Mouse (Mus musculus) lung, postnatal 0 days (tissue): ENCODE measurements around the gene Dync1li2. TPM values are rescaled to one million over a fixed set of nuclear protein-coding genes. Genes with fewer than 3 reads are reported as not detected.

ENCODE experiments used
- ATAC-seq: fragments of 200-750 bp; cut with Nextera tagmentation; 2 replicates; pipeline ENCODE4 v1.8.0; 2017; ENCODE audit warnings: moderate library complexity
- DNase-seq: peaks from one replicate; pipeline ENCODE4 v3.0.0-alpha.2; 2016; ENCODE audit warnings: low spot score
- H3K27ac ChIP-seq: fragments of 300-500 bp; sonication (generic); 2 replicates; pipeline ENCODE4 v1.5.1; 2014; ENCODE audit warnings: antibody characterized with exemption, mild to moderate bottlenecking, low read length, mixed read lengths
- H3K27me3 ChIP-seq: fragments of 300-500 bp; sonication (generic); replicated peaks from 2 replicates; pipeline ENCODE4 v1.6.1; 2014; ENCODE audit warnings: low read length, mixed read lengths; ENCODE audit not compliant: insufficient read depth
- H3K36me3 ChIP-seq: fragments of 300-500 bp; sonication (generic); 2 replicates; pipeline ENCODE4 v1.6.1; 2014; ENCODE audit warnings: low read length, mixed read lengths; ENCODE audit not compliant: insufficient read depth
- H3K4me1 ChIP-seq: fragments of 300-500 bp; sonication (generic); 2 replicates; pipeline ENCODE4 v1.6.1; 2014; ENCODE audit warnings: antibody characterized with exemption, low read depth, low read length, mixed read lengths; ENCODE audit not compliant: insufficient read depth
- H3K4me2 ChIP-seq: fragments of 300-500 bp; sonication (generic); replicated peaks from 2 replicates; pipeline ENCODE4 v1.6.1; 2014; ENCODE audit warnings: low read depth, mild to moderate bottlenecking, low read length, moderate library complexity, mixed read lengths
- H3K4me3 ChIP-seq: fragments of 300-500 bp; sonication (generic); 2 replicates; pipeline ENCODE4 v1.5.1; 2014; ENCODE audit warnings: low read depth, low read length
- H3K9ac ChIP-seq: fragments of 300-500 bp; sonication (generic); replicated peaks from 2 replicates; pipeline ENCODE4 v1.6.1; 2014; ENCODE audit warnings: low read depth, mild to moderate bottlenecking
- H3K9me3 ChIP-seq: fragments of 300-500 bp; sonication (generic); 2 replicates; pipeline ENCODE4 v1.6.1; 2016; ENCODE audit warnings: low read length, mixed read lengths
- CTCF ChIP-seq: IDR thresholded peaks from 2 replicates; pipeline ENCODE4 v1.5.1; 2016; ENCODE audit warnings: antibody characterized with exemption, mild to moderate bottlenecking
- EP300 ChIP-seq: IDR thresholded peaks from 2 replicates; pipeline ENCODE4 v1.6.1; 2016; ENCODE audit warnings: antibody characterized with exemption, mild to moderate bottlenecking, control low read depth
- WGBS: fragments of 180-500 bp; shearing (Covaris S2); extraction: QIAGEN DNeasy Blood & Tissue Kit; methylation state at CpG from one replicate; pipeline ENCODE4 v1.1.7; 2014; 5-methylcytosine and 5-hydroxymethylcytosine counted together
- polyA plus RNA-seq: library from polyadenylated mRNA; unstranded; fragments of >200 nt; fragmentation: Nextera tagmentation; extraction: Ambion mirVana; gene quantifications from 2 replicates; pipeline ENCODE4 v1.2.1, GENCODE M21; 2015

The Dync1li2 gene
- 39.4 and 44.9 TPM in 2 replicates for polyA plus RNA-seq

DNA sequence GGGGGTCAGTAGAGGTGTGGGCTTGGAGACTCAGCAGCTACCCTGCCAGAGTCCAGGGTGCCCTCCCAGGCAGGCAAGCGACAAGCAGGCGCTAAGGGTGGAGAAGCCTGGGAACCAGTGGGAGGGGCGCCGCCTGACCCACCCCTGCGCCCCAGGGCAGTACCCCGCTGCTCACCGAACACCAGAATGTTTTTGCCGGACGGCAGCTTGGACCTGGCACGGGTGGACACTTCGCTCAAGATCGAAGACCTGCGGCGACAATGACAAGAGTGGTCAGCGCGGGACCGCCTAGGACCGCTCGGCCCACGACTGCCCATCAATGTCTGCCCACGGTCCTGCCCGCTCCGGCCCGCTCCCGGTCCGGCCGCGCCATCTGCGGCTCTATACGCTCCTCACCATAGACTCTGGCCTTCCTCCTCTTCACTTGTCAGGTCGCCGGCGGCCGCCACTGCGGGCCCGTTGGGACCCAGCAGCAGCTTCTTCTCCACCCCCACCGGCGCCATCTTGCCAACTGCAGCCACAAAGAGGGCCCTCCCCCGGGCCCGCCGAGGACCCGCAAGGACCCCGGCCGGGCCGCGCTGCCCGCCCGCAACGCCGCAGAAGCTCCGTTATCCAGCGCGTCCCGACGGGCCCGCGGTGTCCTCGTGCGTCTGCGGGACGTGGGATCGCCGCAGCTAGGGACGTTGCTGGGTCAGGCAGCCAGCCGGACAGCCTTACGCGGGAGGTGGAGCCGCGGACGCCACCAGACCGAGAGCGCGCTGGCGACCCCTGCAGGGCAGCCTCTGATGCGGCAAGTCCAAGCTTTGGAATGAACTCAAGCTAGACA, at the start of gene Dync1li2:
TSS of gene Dync1li2 (minus strand) at position 749 of the 826 bp plus-strand sequence.
- Histone ChIP-seq H3K36me3 (peaks cover 23% of the 10 kb centered on the region; the same call in 1 of the 2 replicates), H3K4me2 (peak within 1 kb of the TSS; percentile 86), H3K4me3 (peak within 1 kb of the TSS; percentile 93), H3K4me1 (peaks cover 4% of the 10 kb centered on the region; the same call in 1 of the 2 replicates), H3K27ac (peak within 1 kb of the TSS; percentile 85), H3K27me3 (no peaks in the 10 kb centered on the region), H3K9me3 (no peaks in the 10 kb centered on the region), H3K9ac (peak within 1 kb of the TSS; percentile 73)
- WGBS, result under 1% methylated on average over 64 of the region's 75 CpGs
- peak; percentile 91 for ATAC-seq
- TF ChIP-seq CTCF, result peak; percentile 91
- no peak for TF ChIP-seq EP300
- peak; percentile 94 for DNase-seq

DNA sequence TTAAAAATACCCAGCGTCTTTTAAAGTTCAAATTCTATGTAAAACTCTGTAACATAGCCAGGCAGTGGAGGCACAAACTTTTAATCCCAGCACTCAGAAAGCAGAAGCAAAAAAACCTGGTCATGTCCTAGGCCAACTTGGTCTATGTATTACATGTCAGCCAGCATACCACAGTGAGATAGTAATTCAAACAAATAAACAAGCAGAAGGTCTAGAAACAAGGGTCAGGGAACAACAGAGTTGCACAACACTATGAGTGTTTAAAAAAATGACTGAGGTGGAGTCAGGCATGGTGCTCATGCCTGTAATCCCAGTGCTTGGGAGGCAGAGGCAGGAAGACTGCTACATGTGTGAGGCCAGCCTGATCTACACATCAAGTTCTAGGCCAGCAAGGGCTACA, 36.2 kb upstream of the Dync1li2 start:
- H3K4me1 ChIP-seq, result no peaks in the 10 kb centered on the region
- TF ChIP-seq CTCF (no peak), EP300 (no peak)
- H3K4me3 ChIP-seq, result no peak overlapping the region
- 50% methylated on average over 1 of the region's 1 CpGs for WGBS
- H3K27ac ChIP-seq, result no peak overlapping the region
- no peak overlapping the region for H3K9ac ChIP-seq
- no peak overlapping the region for H3K4me2 ChIP-seq
- no peaks in the 10 kb centered on the region for H3K27me3 ChIP-seq
- no peaks in the 10 kb centered on the region for H3K36me3 ChIP-seq
- ATAC-seq, result no peak
- no peak for DNase-seq
- H3K9me3 ChIP-seq, result no peaks in the 10 kb centered on the region

DNA sequence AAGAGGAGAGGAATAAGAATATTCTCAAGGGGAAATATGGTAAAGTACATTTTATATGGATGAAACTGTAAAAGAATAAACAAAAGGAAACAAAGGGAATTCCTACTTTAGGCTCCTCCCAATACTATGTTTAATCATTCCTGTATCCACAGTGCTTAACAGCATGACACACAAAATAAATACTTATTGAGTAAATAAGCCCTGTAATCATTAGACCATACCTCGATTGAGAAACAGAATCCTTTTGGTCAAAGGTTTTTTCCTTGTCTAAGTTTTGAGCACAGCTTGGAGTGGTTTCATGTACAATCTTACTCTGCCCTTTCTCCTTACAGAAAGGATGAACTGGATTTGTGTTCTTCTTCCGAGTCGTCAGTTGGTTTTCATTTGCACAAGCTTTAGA, 29.6 kb upstream of the Dync1li2 start:
- TF ChIP-seq CTCF, result no peak
- no peak for TF ChIP-seq EP300
- H3K4me2 ChIP-seq, result no peak overlapping the region
- no peaks in the 10 kb centered on the region for H3K4me1 ChIP-seq
- no peaks in the 10 kb centered on the region for H3K9me3 ChIP-seq
- no peak for ATAC-seq
- 54% methylated on average over 3 of the region's 3 CpGs for WGBS
- H3K27ac ChIP-seq, result no peak overlapping the region
- no peak overlapping the region for H3K9ac ChIP-seq
- peak; percentile 14 for DNase-seq
- H3K36me3 ChIP-seq, result no peaks in the 10 kb centered on the region
- H3K4me3 ChIP-seq, result no peak overlapping the region
- no peaks in the 10 kb centered on the region for H3K27me3 ChIP-seq

DNA sequence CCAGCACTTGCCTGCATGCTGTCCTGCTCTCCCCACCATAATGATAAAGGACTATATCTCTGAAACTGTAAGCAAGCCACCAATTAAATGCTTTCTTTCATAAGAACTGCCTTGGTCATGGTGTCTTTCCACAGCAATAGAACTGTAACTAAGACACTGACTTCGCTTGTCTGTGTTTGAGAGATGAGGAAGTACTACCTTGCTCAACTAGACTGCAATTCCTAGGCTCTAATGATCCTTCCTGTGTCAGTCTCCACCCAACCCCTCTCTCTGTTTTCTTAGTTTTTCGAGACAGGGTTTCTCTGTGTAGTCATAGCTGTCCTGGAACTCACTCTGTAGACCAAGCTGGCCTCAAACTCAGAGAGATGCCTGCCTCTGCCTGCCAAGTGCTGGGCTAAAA, 24.6 kb upstream of the Dync1li2 start:
- ATAC-seq, result no peak
- TF ChIP-seq CTCF (no peak), EP300 (no peak)

DNA sequence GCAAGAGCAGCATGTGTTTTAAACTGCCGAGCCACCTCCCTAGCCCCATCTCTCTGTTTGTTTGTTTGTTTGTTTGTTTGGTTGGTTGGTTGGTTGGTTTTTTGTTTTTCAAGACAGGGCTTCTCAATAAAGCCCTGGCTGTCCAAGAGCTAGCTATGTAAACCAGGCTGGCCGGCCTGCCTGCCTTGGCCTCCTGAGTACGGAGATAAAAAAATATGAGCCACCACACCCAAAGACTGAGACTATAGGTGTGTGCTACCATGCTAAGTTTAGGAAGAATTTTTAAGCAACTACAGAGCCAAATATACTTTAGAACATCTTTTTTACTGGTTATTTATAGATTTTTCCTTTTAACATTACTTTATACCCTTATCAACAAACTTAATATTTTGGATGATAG, 9.3 kb upstream of the Dync1li2 start:
- Histone ChIP-seq H3K4me2 (no peak overlapping the region), H3K4me3 (no peak overlapping the region), H3K36me3 (no peaks in the 10 kb centered on the region), H3K4me1 (no peaks in the 10 kb centered on the region), H3K9ac (no peak overlapping the region), H3K27ac (no peak overlapping the region), H3K9me3 (no peaks in the 10 kb centered on the region), H3K27me3 (no peaks in the 10 kb centered on the region)
- WGBS, result 73% methylated on average over 3 of the region's 3 CpGs
- TF ChIP-seq CTCF, result no peak
- no peak for TF ChIP-seq EP300
- no peak for DNase-seq
- no peak for ATAC-seq

More for the DNA sequence above, 24.6 kb upstream of the Dync1li2 start:
- no peak for DNase-seq
- no peaks in the 10 kb centered on the region for H3K4me1 ChIP-seq
- WGBS, result 60% methylated on average over 2 of the region's 2 CpGs
- H3K27me3 ChIP-seq, result no peaks in the 10 kb centered on the region
- H3K27ac ChIP-seq, result no peak overlapping the region
- H3K4me3 ChIP-seq, result no peak overlapping the region
- H3K9ac ChIP-seq, result no peak overlapping the region
- H3K9me3 ChIP-seq, result no peaks in the 10 kb centered on the region
- no peak overlapping the region for H3K4me2 ChIP-seq
- no peaks in the 10 kb centered on the region for H3K36me3 ChIP-seq

DNA sequence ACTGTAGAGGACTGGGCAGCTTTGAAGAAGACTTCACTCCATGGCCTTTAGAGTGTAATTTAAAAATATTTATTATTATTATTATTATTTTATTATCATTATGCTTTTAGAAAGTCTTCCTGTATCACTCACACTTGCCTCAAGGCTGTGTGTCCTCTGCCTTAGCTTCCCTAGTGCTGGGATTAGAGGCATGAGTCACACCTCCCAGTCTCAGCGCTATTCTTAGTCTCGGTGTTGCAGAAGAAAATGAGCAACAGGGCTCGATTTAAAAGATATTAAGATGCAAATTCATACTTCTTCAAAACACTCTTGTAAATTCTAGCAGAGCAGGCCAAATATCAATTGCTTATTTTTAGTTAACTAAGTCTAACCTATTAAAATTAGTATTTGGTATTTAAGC, 5.9 kb upstream of the Dync1li2 start:
- Histone ChIP-seq H3K9me3 (no peaks in the 10 kb centered on the region), H3K4me1 (no peaks in the 10 kb centered on the region), H3K4me3 (no peak overlapping the region), H3K4me2 (no peak overlapping the region), H3K36me3 (no peaks in the 10 kb centered on the region), H3K9ac (no peak overlapping the region), H3K27me3 (no peaks in the 10 kb centered on the region), H3K27ac (no peak overlapping the region)
- WGBS, result 71% methylated on average over 3 of the region's 3 CpGs
- ATAC-seq (no peak), DNase-seq (no peak)
- no peak for TF ChIP-seq CTCF
